Mouse (Mus musculus) left cerebral cortex, adult 2 months (tissue): ENCODE measurements around the gene Atg9b. TPM values are rescaled to one million over a fixed set of nuclear protein-coding genes. Genes with fewer than 3 reads are reported as not detected.

Experiments
- DNase-seq, 2 experiments: peaks; one replicate each; pipeline ENCODE4 v3.0.0; 2021 to 2022; ENCODE audit warnings: low spot score in 2 of 2, mixed read lengths in 1 of 2; ENCODE audit errors: extremely low spot score in 1 of 2
- H3K27ac ChIP-seq: fragments of 200-600 bp; 2 replicates; pipeline ENCODE4 v1.8.1; 2022
- H3K4me3 ChIP-seq: fragments of 200-600 bp; 2 replicates; pipeline ENCODE4 v1.8.1; 2022
- CTCF ChIP-seq: fragments of 200-600 bp; IDR thresholded peaks from 2 replicates; pipeline ENCODE4 v1.8.1; 2022; ENCODE audit warnings: antibody characterized with exemption, mild to moderate bottlenecking, moderate library complexity
- intact Hi-C: fragments of 180-260 bp; cut with DNase I; formaldehyde crosslinking; loops from one replicate; pipeline ENCODE4 v1.15.1; 2025
- total RNA-seq, 2 experiments: library from RNA; stranded (reverse); gene quantifications; 2 replicates each; pipeline ENCODE4 v1.2.3; 2021

The Atg9b gene
- total RNA-seq, 2 experiments from 2014 or later = 4.0 to 4.2 TPM

- Histone ChIP-seq H3K4me3 (no peak overlapping the region), H3K27ac (no peak overlapping the region)
- intact Hi-C loops = no loop called here
- no peak for DNase-seq
- TF ChIP-seq CTCF = no peak
Measured at GRCm38 (mm10) chr5:24343379-24343778, 48.6 kb downstream of the Atg9b start.

GRCm38 (mm10) chr5:24342966-24343365 lies 49.0 kb downstream of the Atg9b start:
- Histone ChIP-seq H3K27ac (no peak overlapping the region), H3K4me3 (no peak overlapping the region)
- DNase-seq = no peak
- TF ChIP-seq CTCF = no peak
- intact Hi-C loops = no loop called here

- no peak overlapping the region for H3K4me3 ChIP-seq
- H3K27ac ChIP-seq = no peak overlapping the region
- no peak for TF ChIP-seq CTCF
- intact Hi-C loops = no loop called here
- no peak for DNase-seq
Measured at GRCm38 (mm10) chr5:24342205-24342963, 49.6 kb downstream of the Atg9b start.

GRCm38 (mm10) chr5:24337821-24338220 lies 54.1 kb downstream of the Atg9b start:
- no peak for TF ChIP-seq CTCF
- DNase-seq = no peak
- Histone ChIP-seq H3K27ac (no peak overlapping the region), H3K4me3 (no peak overlapping the region)
- intact Hi-C loops = no loop called here

GRCm38 (mm10) chr5:24337366-24337765 lies 54.6 kb downstream of the Atg9b start:
- intact Hi-C loops = no loop called here
- no peak; the same call in 1 of the 2 replicates for TF ChIP-seq CTCF
- H3K4me3 ChIP-seq = no peak overlapping the region
- H3K27ac ChIP-seq = no peak overlapping the region
- DNase-seq = no peak

GRCm38 (mm10) chr5:24335888-24336511 lies 55.9 kb downstream of the Atg9b start:
- peak; percentile 71 for TF ChIP-seq CTCF
- peak in 1 of 2 experiments; percentile 46 for DNase-seq
- Histone ChIP-seq H3K4me3 (no peak overlapping the region), H3K27ac (no peak overlapping the region)
- intact Hi-C loops = loop anchor here (1.0 kb wide), 1 partner anchor 22 kb away; no protein-coding TSS in a partner anchor

- no peak overlapping the region for H3K4me3 ChIP-seq
- TF ChIP-seq CTCF = no peak
- intact Hi-C loops = no loop called here
- H3K27ac ChIP-seq = no peak overlapping the region
- DNase-seq = no peak
Measured at GRCm38 (mm10) chr5:24334749-24335148, 57.2 kb downstream of the Atg9b start.

Other genes starting within 250 kb of the Atg9b start
- gene Nupl2, start 227.2 kb downstream of the Atg9b start, total RNA-seq = 10 to 100 TPM; 10.6 to 12.6 TPM
- gene Kcnh2, start 40.5 kb downstream of the Atg9b start, total RNA-seq = 10 to 100 TPM; 28.6 to 32.8 TPM
- 1 to 10 TPM; 8.8 to 9.3 TPM for gene Nos3, start 27.3 kb downstream of the Atg9b start, total RNA-seq
- gene Abcb8, start 1.5 kb upstream of the Atg9b start, total RNA-seq = 10 to 100 TPM; 45.3 to 54.9 TPM
- under 1 TPM in 1 of 2 experiments, not detected in 1; 0.36 TPM for gene Asic3, start 21.2 kb upstream of the Atg9b start, total RNA-seq
- 100 to 1,000 TPM; 118 to 129 TPM for gene Cdk5, start 31.4 kb upstream of the Atg9b start, total RNA-seq
- 10 to 100 TPM; 31.0 to 33.8 TPM for gene Slc4a2, start 31.7 kb upstream of the Atg9b start, total RNA-seq
- 100 to 1,000 TPM; 128 to 134 TPM for gene Fastk, start 53.1 kb upstream of the Atg9b start, total RNA-seq
- 10 to 100 TPM; 26.1 to 28.7 TPM for gene Tmub1, start 55.7 kb upstream of the Atg9b start, total RNA-seq
- gene Agap3, start 60.0 kb upstream of the Atg9b start, total RNA-seq = 100 to 1,000 TPM; 527 to 560 TPM
- gene Gbx1, start 135.1 kb upstream of the Atg9b start, total RNA-seq = under 1 TPM; 0.09 to 0.56 TPM
- gene Asb10, start 148.8 kb upstream of the Atg9b start, total RNA-seq = not detected
- gene 4931409K22Rik, start 164.7 kb upstream of the Atg9b start, total RNA-seq = under 1 TPM in 1 of 2 experiments, not detected in 1; 0.14 TPM
- 10 to 100 TPM; 82.4 to 89.0 TPM for gene Abcf2, start 185.3 kb upstream of the Atg9b start, total RNA-seq
- gene Chpf2, start 194.6 kb upstream of the Atg9b start, total RNA-seq = 10 to 100 TPM; 72.6 to 78.4 TPM
- 10 to 100 TPM; 90.4 to 97.4 TPM for gene Smarcd3, start 232.3 kb upstream of the Atg9b start, total RNA-seq